Mouse (Mus musculus): ENCODE measurements around the gene Rhov. TPM values are rescaled to one million over a fixed set of nuclear protein-coding genes. Genes with fewer than 3 reads are reported as not detected.

Gene Rhov
- polyA plus RNA-seq, 1 experiment = 0.55 TPM

DNA sequence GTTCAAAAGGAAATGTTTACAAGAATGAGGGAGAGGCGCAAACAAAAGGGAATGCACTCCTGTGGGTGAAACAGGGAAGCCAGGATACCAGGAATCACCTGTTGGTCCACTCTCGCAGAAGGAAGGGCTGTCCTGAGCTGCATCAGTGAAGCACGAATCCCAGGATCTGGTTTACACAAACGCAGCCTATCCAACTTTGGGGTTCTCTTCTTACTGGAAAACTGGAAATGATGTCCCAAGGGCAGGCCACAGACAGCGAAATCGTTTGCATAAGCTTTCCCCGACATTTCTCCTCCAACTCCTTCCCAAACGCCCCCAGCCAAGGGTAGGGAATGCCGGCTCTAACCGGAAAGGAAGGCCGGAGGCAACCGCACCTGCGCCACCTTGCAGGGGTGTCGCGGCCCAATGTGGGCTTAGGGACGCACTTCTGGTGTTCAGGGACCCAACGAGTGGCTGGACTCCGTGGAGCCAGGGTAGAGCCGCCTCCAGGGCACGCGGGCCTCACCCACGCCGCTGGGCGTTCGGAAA is 34.3 kb downstream of the Rhov start:
- Histone ChIP-seq H3K36me3 (ENCODE audit: control insufficient read depth, insufficient read depth) (no peaks in the 10 kb centered on the region), H3K79me2 (ENCODE audit: control insufficient read depth, insufficient read depth) (no peaks in the 10 kb centered on the region), H3ac (ENCODE audit: control insufficient read depth, insufficient read length, low read depth) (no peak overlapping the region), H3K4me3 (ENCODE audit: insufficient read depth, poor library complexity, severe bottlenecking) (no peak overlapping the region), H3K27me3 (ENCODE audit: control insufficient read depth, insufficient read depth, insufficient read length) (peaks cover 15% of the 10 kb centered on the region), H3K79me3 (ENCODE audit: low read depth) (no peaks in the 10 kb centered on the region)
- no peak for TF ChIP-seq CTCF (IDR thresholded peaks at IDR 0.05; ENCODE audit: control insufficient read depth, insufficient read depth, insufficient read length)
- TF ChIP-seq USF1 (IDR thresholded peaks at IDR 0.05; ENCODE audit: low read depth) = no peak
- TF ChIP-seq MYOD1 (IDR thresholded peaks at IDR 0.05; ENCODE audit: control insufficient read depth, insufficient read length, low read depth) = no peak
- no peak for TF ChIP-seq MAX (IDR thresholded peaks at IDR 0.05)
- no peak for TF ChIP-seq MYOG (IDR thresholded peaks at IDR 0.05; ENCODE audit: control insufficient read depth, extremely low read depth, insufficient read length)
- no peak for TF ChIP-seq FOSL1 (IDR thresholded peaks at IDR 0.05; ENCODE audit: insufficient read depth, low read length, poor library complexity, severe bottlenecking)
- TF ChIP-seq CEBPB (IDR thresholded peaks at IDR 0.05; ENCODE audit: low read depth) = no peak

GRCm38 (mm10) chr2:119229775-119230704 is 41.0 kb downstream of the Rhov start, which contains the start of gene Ppp1r14d:
Gene Ppp1r14d, minus strand, starts transcription at chr2:119229906.
- Histone ChIP-seq H3K4me3 (ENCODE audit: insufficient read depth, poor library complexity, severe bottlenecking) (no peak within 1 kb of the TSS), H3K79me2 (ENCODE audit: control insufficient read depth, insufficient read depth) (no peaks in the 10 kb centered on the region), H3ac (ENCODE audit: control insufficient read depth, insufficient read length, low read depth) (no peak within 1 kb of the TSS), H3K36me3 (ENCODE audit: control insufficient read depth, insufficient read depth) (no peaks in the 10 kb centered on the region), H3K27me3 (ENCODE audit: control insufficient read depth, insufficient read depth, insufficient read length) (no peaks in the 10 kb centered on the region), H3K79me3 (ENCODE audit: low read depth) (no peaks in the 10 kb centered on the region)
- TF ChIP-seq FOSL1 (IDR thresholded peaks at IDR 0.05; ENCODE audit: insufficient read depth, low read length, poor library complexity, severe bottlenecking) = no peak
- TF ChIP-seq USF1 (IDR thresholded peaks at IDR 0.05; ENCODE audit: low read depth) = no peak
- no peak for TF ChIP-seq CTCF (IDR thresholded peaks at IDR 0.05; ENCODE audit: control insufficient read depth, insufficient read depth, insufficient read length)
- no peak for TF ChIP-seq MYOD1 (IDR thresholded peaks at IDR 0.05; ENCODE audit: control insufficient read depth, insufficient read length, low read depth)

Other genes starting within 250 kb of the Rhov start
- gene Ccdc32, start 241.9 kb downstream of the Rhov start, polyA plus RNA-seq (2012; fragmentation: generic; extraction: Trizol) = 9.3 TPM
- gene Rpusd2, start 236.5 kb downstream of the Rhov start, polyA plus RNA-seq (2012; fragmentation: generic; extraction: Trizol) = 4.2 TPM
- 3.2 TPM for gene Knl1, start 224.2 kb downstream of the Rhov start, polyA plus RNA-seq (2012; fragmentation: generic; extraction: Trizol)
- gene Rad51, start 158.5 kb downstream of the Rhov start, polyA plus RNA-seq (2012; fragmentation: generic; extraction: Trizol) = 28.6 TPM
- gene Rmdn3, start 114.2 kb downstream of the Rhov start, polyA plus RNA-seq (2012; fragmentation: generic; extraction: Trizol) = 21.8 TPM
- 80.5 TPM for gene Gchfr, start 103.5 kb downstream of the Rhov start, polyA plus RNA-seq (2012; fragmentation: generic; extraction: Trizol)
- 1.5 TPM for gene Gm14137, start 96.8 kb downstream of the Rhov start, polyA plus RNA-seq (2012; fragmentation: generic; extraction: Trizol)
- gene Zfyve19, start 62.7 kb downstream of the Rhov start, polyA plus RNA-seq (2012; fragmentation: generic; extraction: Trizol) = 27.1 TPM
- gene Dnajc17, start 62.5 kb downstream of the Rhov start, polyA plus RNA-seq (2012; fragmentation: generic; extraction: Trizol) = 12.3 TPM
- gene Ppp1r14d, start 41.4 kb downstream of the Rhov start, polyA plus RNA-seq (2012; fragmentation: generic; extraction: Trizol) = 0.12 TPM
- gene Spint1, start 33.9 kb downstream of the Rhov start, polyA plus RNA-seq (2012; fragmentation: generic; extraction: Trizol) = 0.82 TPM
- 14.9 TPM for gene Vps18, start 17.5 kb upstream of the Rhov start, polyA plus RNA-seq (2012; fragmentation: generic; extraction: Trizol)
- gene Dll4, start 54.5 kb upstream of the Rhov start, polyA plus RNA-seq (2012; fragmentation: generic; extraction: Trizol) = not detected
- gene Chac1, start 80.0 kb upstream of the Rhov start, polyA plus RNA-seq (2012; fragmentation: generic; extraction: Trizol) = 60.7 TPM
- 5.7 TPM for gene Ino80, start 206.4 kb upstream of the Rhov start, polyA plus RNA-seq (2012; fragmentation: generic; extraction: Trizol)